Mouse (Mus musculus) B cell, adult 2 months (primary cell): ENCODE data around the gene Kdm2a.
"Not testable (repeated sequence)": the region's sequence is repeated elsewhere in the genome, so short reads cannot be mapped to it uniquely, and the experiment has no call there.

Source experiments
- DNase-seq, 2 experiments: peaks; one replicate each; pipeline ENCODE4 v3.0.0; 2022

Kdm2a gene

GRCm38 (mm10) chr19:4414631-4415030 lies 16.5 kb upstream of the Kdm2a start:
- no peak for DNase-seq

- no peak for DNase-seq
These were observed 11.0 kb upstream of the Kdm2a start for GRCm38 (mm10) chr19:4409062-4409461.

GRCm38 (mm10) chr19:4404840-4405239 lies 6.8 kb upstream of the Kdm2a start:
- DNase-seq: no peak

- DNase-seq: no peak
These were observed 874 bp upstream of the Kdm2a start for GRCm38 (mm10) chr19:4398959-4399358.

GRCm38 (mm10) chr19:4398630-4398948 lies 504 bp upstream of the Kdm2a start:
- DNase-seq: no peak

- DNase-seq: peak; percentile 92 to 94
These were observed 887 bp downstream of the Kdm2a start for GRCm38 (mm10) chr19:4396998-4397797.

- DNase-seq: peak; percentile 57 to 58
These were observed 1.7 kb downstream of the Kdm2a start for GRCm38 (mm10) chr19:4396081-4396997.

- DNase-seq: no peak
These were observed 10.8 kb downstream of the Kdm2a start for GRCm38 (mm10) chr19:4387276-4387675.

- DNase-seq: no peak
These were observed 13.1 kb downstream of the Kdm2a start for GRCm38 (mm10) chr19:4385026-4385425.

GRCm38 (mm10) chr19:4384322-4384721 lies 13.8 kb downstream of the Kdm2a start:
- DNase-seq: peak; percentile 23 to 29

- DNase-seq: no peak
These were observed 14.8 kb downstream of the Kdm2a start for GRCm38 (mm10) chr19:4383306-4383705.

- not testable (repeated sequence) for DNase-seq
These were observed 15.8 kb downstream of the Kdm2a start for GRCm38 (mm10) chr19:4382303-4382702.

GRCm38 (mm10) chr19:4370656-4371055 lies 27.4 kb downstream of the Kdm2a start:
- no peak for DNase-seq

- no peak for DNase-seq
These were observed 27.8 kb downstream of the Kdm2a start for GRCm38 (mm10) chr19:4370254-4370653.

GRCm38 (mm10) chr19:4349455-4349854 lies 48.6 kb downstream of the Kdm2a start:
- DNase-seq: no peak

- DNase-seq: no peak
These were observed 51.6 kb downstream of the Kdm2a start for GRCm38 (mm10) chr19:4346479-4346878.

GRCm38 (mm10) chr19:4338162-4338561 lies 59.9 kb downstream of the Kdm2a start:
- DNase-seq: peak; percentile 74 to 79

GRCm38 (mm10) chr19:4333791-4334190 lies 64.3 kb downstream of the Kdm2a start:
- DNase-seq: peak; percentile 86 to 87

- peak; percentile 42 to 48 for DNase-seq
These were observed 64.8 kb downstream of the Kdm2a start for GRCm38 (mm10) chr19:4333100-4333775.

- DNase-seq: peak; percentile 75 to 78
These were observed 65.4 kb downstream of the Kdm2a start for GRCm38 (mm10) chr19:4332653-4333052.

GRCm38 (mm10) chr19:4331273-4331672 lies 66.8 kb downstream of the Kdm2a start:
- no peak for DNase-seq

- no peak for DNase-seq
These were observed 67.5 kb downstream of the Kdm2a start for GRCm38 (mm10) chr19:4330603-4331002.

- DNase-seq: no peak
These were observed 69.3 kb downstream of the Kdm2a start for GRCm38 (mm10) chr19:4328737-4329304.
